Mouse (Mus musculus): ENCODE results near the gene Rex1bd. TPM values are rescaled to one million over a fixed set of nuclear protein-coding genes. Genes with fewer than 3 reads are reported as not detected.

The Rex1bd gene
- polyA plus RNA-seq, 1 experiment from 2014 or later, result 177 TPM

GRCm38 (mm10) chr8:70509281-70509952, 2.9 kb upstream of the Rex1bd start:
- Histone ChIP-seq H3K9ac (peak overlapping the region; percentile 95), H3K9me3 (no peaks in the 10 kb centered on the region), H3K4me1 (replicated peaks) (peaks cover 44% of the 10 kb centered on the region), H3K27ac (replicated peaks) (peak overlapping the region; percentile 97; the same call in 1 of the 2 replicates), H3K4me3 (peak overlapping the region; percentile 89), H3K36me3 (peaks cover 22% of the 10 kb centered on the region), H3K27me3 (no peaks in the 10 kb centered on the region), H3K4me2 (peak overlapping the region; percentile 91)
- ATAC-seq (ENCODE audit: low FRiP score, low read depth), result no peak
- 15% methylated on average over 25 of the region's 25 CpGs for WGBS

GRCm38 (mm10) chr8:70507027-70507393, 458 bp upstream of the Rex1bd start:
- Histone ChIP-seq H3K4me2 (peak overlapping the region; percentile 80), H3K4me1 (replicated peaks) (peaks cover 62% of the 10 kb centered on the region), H3K9me3 (no peaks in the 10 kb centered on the region), H3K27ac (replicated peaks) (0 out of 2 replicates have a peak overlapping the region, but pooled peaks have one; percentile 95), H3K4me3 (peak overlapping the region; percentile 70; the same call in 1 of the 2 replicates), H3K36me3 (peaks cover 15% of the 10 kb centered on the region), H3K27me3 (peaks cover 17% of the 10 kb centered on the region), H3K9ac (no peak overlapping the region)
- WGBS, result 66% methylated on average over 5 of the region's 5 CpGs
- ATAC-seq (ENCODE audit: low FRiP score, low read depth), result no peak

GRCm38 (mm10) chr8:70505698-70506327, 739 bp downstream of the Rex1bd start:
- Histone ChIP-seq H3K27ac (replicated peaks) (peak overlapping the region; percentile 95), H3K9me3 (no peaks in the 10 kb centered on the region), H3K36me3 (peaks cover 15% of the 10 kb centered on the region), H3K4me3 (peak overlapping the region; percentile 70), H3K4me1 (replicated peaks) (peaks cover 64% of the 10 kb centered on the region), H3K4me2 (peak overlapping the region; percentile 80), H3K9ac (peak overlapping the region; percentile 84), H3K27me3 (peaks cover 29% of the 10 kb centered on the region)
- 36% methylated on average over 32 of the region's 32 CpGs for WGBS
- peak; percentile 13 for ATAC-seq (ENCODE audit: low FRiP score, low read depth)

GRCm38 (mm10) chr8:70504851-70505250, 1.7 kb downstream of the Rex1bd start:
- 73% methylated on average over 3 of the region's 3 CpGs for WGBS
- Histone ChIP-seq H3K9me3 (no peaks in the 10 kb centered on the region), H3K4me2 (peak overlapping the region; percentile 80), H3K27ac (replicated peaks) (0 out of 2 replicates have a peak overlapping the region, but pooled peaks have one; percentile 21), H3K4me3 (peak overlapping the region; percentile 70; the same call in 1 of the 2 replicates), H3K4me1 (replicated peaks) (peaks cover 65% of the 10 kb centered on the region), H3K27me3 (peaks cover 38% of the 10 kb centered on the region), H3K9ac (no peak overlapping the region), H3K36me3 (peaks cover 15% of the 10 kb centered on the region)
- ATAC-seq (ENCODE audit: low FRiP score, low read depth), result no peak

GRCm38 (mm10) chr8:70504291-70504716, 2.2 kb downstream of the Rex1bd start:
- ATAC-seq (ENCODE audit: low FRiP score, low read depth), result no peak
- Histone ChIP-seq H3K9me3 (no peaks in the 10 kb centered on the region), H3K27me3 (peaks cover 44% of the 10 kb centered on the region), H3K4me1 (replicated peaks) (peaks cover 61% of the 10 kb centered on the region), H3K27ac (replicated peaks) (peak overlapping the region; percentile 21; the same call in 1 of the 2 replicates), H3K4me2 (0 out of 2 replicates have a peak overlapping the region, but pooled peaks have one; percentile 80), H3K4me3 (no peak overlapping the region), H3K36me3 (peaks cover 15% of the 10 kb centered on the region), H3K9ac (0 out of 2 replicates have a peak overlapping the region, but pooled peaks have one; percentile 11)
- WGBS, result 36% methylated on average over 16 of the region's 16 CpGs

GRCm38 (mm10) chr8:70503062-70503750, 3.3 kb downstream of the Rex1bd start:
- H3K9me3 ChIP-seq, result no peaks in the 10 kb centered on the region
- no peak overlapping the region for H3K27ac ChIP-seq (replicated peaks)
- peaks cover 51% of the 10 kb centered on the region for H3K4me1 ChIP-seq (replicated peaks)
- ATAC-seq (ENCODE audit: low FRiP score, low read depth), result no peak
- no peak overlapping the region for H3K4me3 ChIP-seq
- peaks cover 8% of the 10 kb centered on the region for H3K36me3 ChIP-seq
- no peak overlapping the region for H3K9ac ChIP-seq
- H3K27me3 ChIP-seq, result peaks cover 55% of the 10 kb centered on the region
- no peak overlapping the region for H3K4me2 ChIP-seq
- WGBS, result 14% methylated on average over 46 of the region's 46 CpGs

GRCm38 (mm10) chr8:70502540-70502939, 4.0 kb downstream of the Rex1bd start:
- 0 out of 2 replicates have a peak overlapping the region, but pooled peaks have one; percentile 0 for H3K4me2 ChIP-seq
- 38% methylated on average over 12 of the region's 12 CpGs for WGBS
- H3K27me3 ChIP-seq, result peaks cover 61% of the 10 kb centered on the region
- no peaks in the 10 kb centered on the region for H3K9me3 ChIP-seq
- peaks cover 3% of the 10 kb centered on the region; the same call in 1 of the 2 replicates for H3K36me3 ChIP-seq
- H3K4me3 ChIP-seq, result no peak overlapping the region
- H3K27ac ChIP-seq (replicated peaks), result no peak overlapping the region
- peaks cover 51% of the 10 kb centered on the region for H3K4me1 ChIP-seq (replicated peaks)
- H3K9ac ChIP-seq, result no peak overlapping the region
- ATAC-seq (ENCODE audit: low FRiP score, low read depth), result no peak

- Histone ChIP-seq H3K4me1 (replicated peaks) (peaks cover 50% of the 10 kb centered on the region), H3K36me3 (no peaks in the 10 kb centered on the region), H3K4me2 (0 out of 2 replicates have a peak overlapping the region, but pooled peaks have one; percentile 0), H3K4me3 (no peak overlapping the region), H3K27me3 (peaks cover 67% of the 10 kb centered on the region), H3K27ac (replicated peaks) (no peak overlapping the region), H3K9ac (0 out of 2 replicates have a peak overlapping the region, but pooled peaks have one; percentile 3), H3K9me3 (no peaks in the 10 kb centered on the region)
- 13% methylated on average over 23 of the region's 23 CpGs for WGBS
- ATAC-seq (ENCODE audit: low FRiP score, low read depth), result no peak
These were observed 4.6 kb downstream of the Rex1bd start for GRCm38 (mm10) chr8:70501820-70502529.

- 8% methylated on average over 38 of the region's 39 CpGs for WGBS
- ATAC-seq (ENCODE audit: low FRiP score, low read depth), result 0 out of 2 replicates have a peak, but pooled peaks have one; percentile 4
- Histone ChIP-seq H3K9ac (no peak overlapping the region), H3K4me3 (peak overlapping the region; percentile 21), H3K27me3 (peaks cover 80% of the 10 kb centered on the region), H3K36me3 (no peaks in the 10 kb centered on the region), H3K4me1 (replicated peaks) (peaks cover 45% of the 10 kb centered on the region), H3K4me2 (peak overlapping the region; percentile 39), H3K9me3 (no peaks in the 10 kb centered on the region), H3K27ac (replicated peaks) (no peak overlapping the region)
These were observed 5.9 kb downstream of the Rex1bd start for GRCm38 (mm10) chr8:70500386-70501301.

- Histone ChIP-seq H3K4me3 (no peak overlapping the region), H3K27ac (replicated peaks) (no peak overlapping the region), H3K4me1 (replicated peaks) (peaks cover 40% of the 10 kb centered on the region), H3K9me3 (no peaks in the 10 kb centered on the region), H3K36me3 (no peaks in the 10 kb centered on the region), H3K9ac (no peak overlapping the region), H3K4me2 (peak overlapping the region; percentile 14; the same call in 1 of the 2 replicates), H3K27me3 (peaks cover 99% of the 10 kb centered on the region)
- no peak for ATAC-seq (ENCODE audit: low FRiP score, low read depth)
- WGBS, result 10% methylated on average over 12 of the region's 12 CpGs
These were observed 10.8 kb downstream of the Rex1bd start for GRCm38 (mm10) chr8:70495771-70496062.

Measured in hindbrain, embryonic 15.5 days (tissue).